Mouse (Mus musculus) C2C12 (cell line): ENCODE results near the gene Hist1h1d.

Source experiments
- CTCF ChIP-seq: IDR thresholded peaks from one replicate; pipeline ENCODE4 v1.5.1; 2011; ENCODE audit not compliant: control insufficient read depth, insufficient read depth, insufficient read length
- MYOG ChIP-seq: IDR thresholded peaks from one replicate; pipeline ENCODE4 v1.6.1; 2011; ENCODE audit not compliant: control insufficient read depth, insufficient read length; ENCODE audit errors: extremely low read depth
- USF1 ChIP-seq: IDR thresholded peaks from one replicate; pipeline ENCODE4 v1.6.1; 2011; ENCODE audit warnings: low read depth, mild to moderate bottlenecking, control low read depth, moderate library complexity

- TF ChIP-seq CTCF (no peak), USF1 (no peak), MYOG (no peak)
Measured at GRCm38 (mm10) chr13:23583387-23584068, 30.5 kb downstream of the Hist1h1d start.
